Mouse (Mus musculus): ENCODE measurements at regions not wholly inside any gene's neighbourhood (a gene's known extent, or its start where the extent isn't known, plus 50 kb on each side); places are given as distances from the start of the nearest gene placed in this dataset.

DNA sequence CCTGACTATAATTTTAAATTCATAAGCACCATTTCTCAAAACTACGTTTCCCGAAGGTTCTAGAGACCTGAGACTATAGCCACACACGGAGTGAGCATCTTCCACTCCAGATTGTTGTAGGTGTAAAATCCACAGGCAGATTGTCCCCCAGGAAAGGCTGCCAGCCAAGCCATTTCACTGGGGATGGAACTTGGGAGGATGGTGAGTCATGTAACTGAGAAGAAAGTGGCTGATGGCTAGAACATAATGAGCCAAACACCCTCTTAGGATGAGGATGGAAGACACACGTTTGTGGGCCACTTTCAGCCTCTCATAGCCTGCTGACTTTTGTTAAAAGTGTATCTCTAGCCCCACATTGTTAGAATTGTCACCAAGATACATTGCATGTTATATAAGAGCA is 564.1 kb downstream of the Btbd3 start:
- TF ChIP-seq CTCF (IDR thresholded peaks at IDR 0.05; ENCODE audit: borderline replicate concordance, insufficient read depth, low read depth, low read length) = no peak
- TF ChIP-seq POLR2A (IDR thresholded peaks at IDR 0.05; ENCODE audit: borderline replicate concordance, insufficient read depth, low read length) = no peak

Measured in cerebellum, adult 2 months (tissue).